Mouse (Mus musculus) liver, embryonic 13.5 days (tissue): ENCODE results near the gene Grm2. TPM values are rescaled to one million over a fixed set of nuclear protein-coding genes. Genes with fewer than 3 reads are reported as not detected.

Experiments used
- ATAC-seq: fragments of 200-750 bp; cut with Nextera tagmentation; 2 replicates; pipeline ENCODE4 v1.8.0; 2017; ENCODE audit warnings: low read depth, mild to moderate bottlenecking, moderate number of reproducible peaks, moderate library complexity
- DNase-seq: peaks from one replicate; pipeline ENCODE4 v3.0.0; 2022
- H3K27ac ChIP-seq: fragments of 300-500 bp; sonication (generic); 2 replicates; pipeline ENCODE4 v1.5.1; 2015; ENCODE audit warnings: moderate library complexity, mild to moderate bottlenecking, inconsistent platforms
- H3K27me3 ChIP-seq: fragments of 300-500 bp; sonication (generic); 2 replicates; pipeline ENCODE4 v1.6.1; 2015; ENCODE audit warnings: mild to moderate bottlenecking, inconsistent platforms
- H3K36me3 ChIP-seq: fragments of 300-500 bp; sonication (generic); 2 replicates; pipeline ENCODE4 v1.6.1; 2015; ENCODE audit warnings: mild to moderate bottlenecking, inconsistent platforms
- H3K4me1 ChIP-seq: fragments of 300-500 bp; sonication (generic); replicated peaks from 2 replicates; pipeline ENCODE4 v1.6.1; 2015; ENCODE audit warnings: inconsistent platforms
- H3K4me2 ChIP-seq: fragments of 300-500 bp; sonication (generic); 2 replicates; pipeline ENCODE4 v1.6.1; 2015; ENCODE audit warnings: inconsistent platforms, mild to moderate bottlenecking, moderate library complexity
- H3K4me3 ChIP-seq: fragments of 300-500 bp; sonication (generic); replicated peaks from 2 replicates; pipeline ENCODE4 v1.5.1; 2015; ENCODE audit warnings: mild to moderate bottlenecking, inconsistent platforms
- H3K9ac ChIP-seq: fragments of 300-500 bp; sonication (generic); 2 replicates; pipeline ENCODE4 v1.6.1; 2015; ENCODE audit warnings: mild to moderate bottlenecking, inconsistent platforms
- H3K9me3 ChIP-seq: fragments of 300-500 bp; sonication (generic); replicated peaks from 2 replicates; pipeline ENCODE4 v1.6.1; 2016; ENCODE audit warnings: inconsistent platforms
- WGBS: fragments of 180-500 bp; shearing (Covaris S2); methylation state at CpG from one replicate; pipeline ENCODE4 v1.1.7; 2015; ENCODE audit not compliant: insufficient replicate concordance; 5-methylcytosine and 5-hydroxymethylcytosine counted together
- polyA plus RNA-seq: library from polyadenylated mRNA; unstranded; fragments of >200 nt; fragmentation: Nextera tagmentation; extraction: Ambion mirVana; gene quantifications from 2 replicates; pipeline ENCODE4 v1.2.1, GENCODE M21; 2015

Gene Grm2
- polyA plus RNA-seq, 1 experiment from 2014 or later = not detected

DNA sequence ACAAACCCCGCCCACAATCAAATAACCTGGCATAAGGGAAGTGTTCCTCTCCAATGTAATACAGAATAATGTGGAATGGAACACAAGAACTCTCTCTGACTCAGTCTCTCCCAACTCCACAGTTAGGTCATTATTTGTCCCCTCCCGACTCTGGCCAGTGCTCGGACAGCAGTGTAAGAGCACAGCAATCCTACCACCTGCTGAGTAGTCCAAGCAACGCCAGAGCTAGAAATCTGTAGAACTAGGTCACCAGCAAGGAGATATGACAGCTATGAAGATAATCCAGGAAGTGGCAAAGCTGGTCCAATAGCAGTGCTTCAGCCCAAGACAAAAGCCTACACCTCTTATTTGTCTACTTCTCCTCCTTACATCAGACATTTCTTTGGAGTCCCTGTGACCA, 20.7 kb upstream of the Grm2 start:
- no peaks in the 10 kb centered on the region for H3K9me3 ChIP-seq
- DNase-seq (no peak), ATAC-seq (no peak)
- no peak overlapping the region for H3K9ac ChIP-seq
- no peak overlapping the region for H3K27ac ChIP-seq
- peaks cover 26% of the 10 kb centered on the region for H3K36me3 ChIP-seq
- H3K4me1 ChIP-seq = peaks cover 18% of the 10 kb centered on the region
- H3K27me3 ChIP-seq = no peaks in the 10 kb centered on the region
- no peak overlapping the region for H3K4me3 ChIP-seq
- H3K4me2 ChIP-seq = no peak overlapping the region
- WGBS = 63% methylated on average over 4 of the region's 4 CpGs

DNA sequence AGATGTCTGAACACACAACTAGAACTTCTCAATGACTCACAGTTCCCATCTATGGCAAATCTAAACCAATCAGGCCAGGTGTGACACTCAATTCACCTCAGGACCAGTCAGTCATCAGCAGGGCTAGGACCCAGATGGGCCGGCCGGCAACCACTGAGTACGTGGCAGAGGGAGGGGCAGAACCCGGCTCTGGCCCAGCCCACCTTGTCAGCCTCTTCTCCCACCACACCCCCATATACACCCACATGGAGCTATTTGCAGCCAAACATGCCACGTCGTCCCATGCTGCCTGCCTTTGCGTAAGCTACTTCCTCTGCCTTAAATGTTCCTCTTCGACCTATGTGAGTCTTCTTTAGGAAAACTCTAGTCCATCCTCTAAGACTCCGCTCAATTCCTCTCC, 20.1 kb upstream of the Grm2 start:
- Histone ChIP-seq H3K27me3 (no peaks in the 10 kb centered on the region), H3K9me3 (no peaks in the 10 kb centered on the region), H3K27ac (no peak overlapping the region), H3K4me3 (no peak overlapping the region), H3K4me2 (no peak overlapping the region), H3K9ac (no peak overlapping the region), H3K4me1 (peaks cover 18% of the 10 kb centered on the region), H3K36me3 (peaks cover 25% of the 10 kb centered on the region)
- no peak for DNase-seq
- ATAC-seq = 0 out of 2 replicates have a peak, but pooled peaks have one; percentile 34
- 68% methylated on average over 9 of the region's 9 CpGs for WGBS

DNA sequence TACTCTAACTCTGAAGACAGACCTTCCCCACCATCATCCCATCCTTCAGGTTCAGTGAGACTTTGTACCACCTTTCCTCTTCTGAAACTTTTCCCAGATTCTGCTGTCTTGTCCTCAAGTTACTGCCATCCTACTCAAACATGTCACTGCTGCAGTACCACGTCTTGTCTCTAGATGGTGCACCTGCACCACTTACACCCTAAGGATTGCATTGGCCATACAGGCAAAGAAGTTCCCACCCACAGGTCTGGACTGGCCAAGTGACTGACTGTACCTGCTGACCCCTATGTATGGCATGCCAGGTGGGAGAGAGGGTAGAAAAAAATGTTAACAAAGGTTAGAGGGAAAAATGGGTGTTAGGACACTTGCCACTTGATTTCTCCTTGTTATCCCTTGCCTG, 19.6 kb upstream of the Grm2 start:
- Histone ChIP-seq H3K4me2 (no peak overlapping the region), H3K27ac (no peak overlapping the region), H3K4me3 (no peak overlapping the region), H3K36me3 (peaks cover 21% of the 10 kb centered on the region), H3K27me3 (no peaks in the 10 kb centered on the region), H3K4me1 (peaks cover 18% of the 10 kb centered on the region), H3K9me3 (no peaks in the 10 kb centered on the region), H3K9ac (no peak overlapping the region)
- ATAC-seq = peak; percentile 55; the same call in 1 of the 2 replicates
- peak; percentile 67 for DNase-seq
- WGBS = 0% methylated on average over 1 of the region's 1 CpGs

DNA sequence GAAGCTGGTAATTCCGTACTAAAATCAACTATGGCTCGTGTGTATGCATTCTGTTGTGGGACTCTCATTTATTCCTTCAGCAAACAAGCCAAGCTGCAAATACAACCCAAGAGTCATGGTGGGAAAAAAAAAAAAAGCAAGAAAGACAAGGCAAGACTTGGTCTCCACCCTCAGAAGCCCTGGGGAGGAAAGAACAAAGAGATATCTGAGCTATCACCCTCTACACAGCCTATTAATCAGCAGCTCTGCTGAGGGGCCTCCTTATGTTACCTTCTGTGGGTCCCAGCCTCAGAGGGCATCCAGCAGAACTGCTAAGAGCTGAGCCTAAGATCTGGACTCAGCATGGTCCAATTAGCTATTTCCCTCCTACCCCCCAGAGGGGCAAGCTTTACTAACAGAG, 18.0 kb upstream of the Grm2 start:
- H3K4me3 ChIP-seq = no peak overlapping the region
- H3K27me3 ChIP-seq = no peaks in the 10 kb centered on the region
- H3K27ac ChIP-seq = no peak overlapping the region
- no peak overlapping the region for H3K9ac ChIP-seq
- peaks cover 18% of the 10 kb centered on the region for H3K4me1 ChIP-seq
- DNase-seq (no peak), ATAC-seq (peak; percentile 72)
- H3K9me3 ChIP-seq = no peaks in the 10 kb centered on the region
- H3K4me2 ChIP-seq = no peak overlapping the region
- 76% methylated on average over 2 of the region's 2 CpGs for WGBS
- H3K36me3 ChIP-seq = peaks cover 21% of the 10 kb centered on the region

DNA sequence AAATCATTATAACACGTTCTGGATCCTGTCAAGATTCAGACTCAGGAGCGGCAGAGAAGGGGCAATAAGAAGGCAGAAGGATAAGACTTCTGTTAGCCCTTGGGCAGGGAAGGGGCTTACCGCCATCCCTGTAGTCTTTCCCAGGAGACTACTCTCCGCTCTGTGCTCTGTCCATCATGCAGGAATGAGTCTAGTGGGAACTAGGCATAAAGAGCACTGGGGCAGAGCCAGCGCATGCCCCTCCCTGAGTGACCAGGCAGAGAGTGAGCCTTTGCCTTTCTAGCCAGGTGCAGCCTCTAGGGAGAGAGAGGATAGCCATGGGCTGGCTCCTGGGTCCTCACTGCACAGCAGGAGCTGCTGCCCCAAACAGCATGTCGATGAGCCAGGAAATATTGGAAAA, 9.0 kb upstream of the Grm2 start:
- Histone ChIP-seq H3K4me2 (no peak overlapping the region), H3K27ac (no peak overlapping the region), H3K27me3 (no peaks in the 10 kb centered on the region), H3K4me1 (no peaks in the 10 kb centered on the region), H3K36me3 (peaks cover 42% of the 10 kb centered on the region), H3K9ac (no peak overlapping the region), H3K9me3 (no peaks in the 10 kb centered on the region), H3K4me3 (no peak overlapping the region)
- ATAC-seq (no peak), DNase-seq (no peak)
- WGBS = 76% methylated on average over 6 of the region's 6 CpGs

DNA sequence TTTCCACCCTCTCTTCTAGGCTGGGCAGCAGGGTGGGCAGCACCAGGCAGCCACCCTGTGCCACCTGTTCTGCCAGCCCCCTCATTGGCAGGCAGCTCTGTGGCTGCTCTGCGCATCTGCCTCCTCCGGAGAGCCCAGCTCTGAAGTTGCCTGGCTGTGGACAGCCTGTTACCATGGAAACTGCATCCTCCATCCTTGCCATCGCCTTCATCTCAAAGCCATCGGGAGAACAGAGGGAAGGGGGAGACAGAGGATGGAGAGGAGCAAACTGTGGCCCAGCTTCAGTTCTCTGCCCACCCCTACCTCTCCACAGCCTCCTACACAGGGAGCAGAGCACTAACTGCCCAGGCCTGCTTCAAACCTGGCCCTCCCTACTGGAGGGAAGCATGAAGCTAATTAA, 8.6 kb upstream of the Grm2 start:
- WGBS = 76% methylated on average over 4 of the region's 4 CpGs
- H3K4me3 ChIP-seq = no peak overlapping the region
- H3K4me1 ChIP-seq = no peaks in the 10 kb centered on the region
- no peak for DNase-seq
- H3K36me3 ChIP-seq = peaks cover 44% of the 10 kb centered on the region
- no peak overlapping the region for H3K9ac ChIP-seq
- no peaks in the 10 kb centered on the region for H3K27me3 ChIP-seq
- no peak overlapping the region for H3K27ac ChIP-seq
- H3K9me3 ChIP-seq = no peaks in the 10 kb centered on the region
- no peak overlapping the region for H3K4me2 ChIP-seq
- ATAC-seq = no peak

DNA sequence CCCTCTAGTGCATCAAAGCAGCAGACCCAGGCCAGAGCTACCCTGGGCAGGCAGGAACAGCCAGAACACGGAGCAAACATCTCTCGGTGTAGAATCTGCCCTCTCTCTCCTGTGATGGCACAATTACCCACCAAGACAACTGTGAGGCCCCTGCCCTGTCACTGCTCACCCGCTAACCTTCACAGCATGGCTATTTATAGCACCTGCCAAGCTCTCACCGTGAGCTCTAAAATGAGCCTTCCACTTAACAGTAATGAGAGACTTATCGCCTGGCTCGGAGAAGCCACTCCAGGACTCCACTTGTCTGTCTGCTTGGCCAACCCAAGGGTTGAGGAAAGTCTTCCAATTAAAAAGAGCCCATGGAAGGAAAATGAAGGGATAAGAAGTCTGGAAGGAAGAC, 7.3 kb upstream of the Grm2 start:
- 71% methylated on average over 6 of the region's 6 CpGs for WGBS
- Histone ChIP-seq H3K9ac (no peak overlapping the region), H3K9me3 (no peaks in the 10 kb centered on the region), H3K4me3 (no peak overlapping the region), H3K27ac (no peak overlapping the region), H3K4me1 (no peaks in the 10 kb centered on the region), H3K4me2 (no peak overlapping the region), H3K27me3 (no peaks in the 10 kb centered on the region), H3K36me3 (peaks cover 47% of the 10 kb centered on the region)
- no peak for DNase-seq
- no peak for ATAC-seq

DNA sequence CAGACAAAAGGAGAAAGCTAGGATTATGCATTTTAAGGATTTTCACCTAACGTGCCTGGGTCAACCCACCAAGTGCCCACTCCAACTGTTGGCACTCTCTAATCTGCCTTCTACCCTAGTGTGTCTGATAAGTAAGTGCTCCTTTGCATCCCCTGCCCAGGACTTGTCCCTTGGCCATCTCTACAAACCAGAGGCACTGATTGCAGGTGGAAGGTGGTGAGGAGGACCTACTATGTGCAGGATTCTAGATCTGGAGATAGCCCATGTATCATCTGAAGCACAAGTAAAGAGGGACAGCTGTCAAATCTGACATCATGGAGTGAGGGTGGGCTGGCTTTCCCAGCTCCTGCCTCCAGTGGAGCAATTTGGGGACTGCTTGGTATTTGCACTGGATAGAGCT, 4.1 kb upstream of the Grm2 start:
- Histone ChIP-seq H3K9ac (no peak overlapping the region), H3K9me3 (no peaks in the 10 kb centered on the region), H3K36me3 (peaks cover 38% of the 10 kb centered on the region), H3K27ac (no peak overlapping the region), H3K4me2 (no peak overlapping the region), H3K27me3 (peaks cover 23% of the 10 kb centered on the region), H3K4me1 (0 out of 2 replicates have a peak, but pooled peaks cover 3% of the 10 kb centered on the region), H3K4me3 (no peak overlapping the region)
- WGBS = 66% methylated on average over 1 of the region's 1 CpGs
- no peak for ATAC-seq
- DNase-seq = no peak

DNA sequence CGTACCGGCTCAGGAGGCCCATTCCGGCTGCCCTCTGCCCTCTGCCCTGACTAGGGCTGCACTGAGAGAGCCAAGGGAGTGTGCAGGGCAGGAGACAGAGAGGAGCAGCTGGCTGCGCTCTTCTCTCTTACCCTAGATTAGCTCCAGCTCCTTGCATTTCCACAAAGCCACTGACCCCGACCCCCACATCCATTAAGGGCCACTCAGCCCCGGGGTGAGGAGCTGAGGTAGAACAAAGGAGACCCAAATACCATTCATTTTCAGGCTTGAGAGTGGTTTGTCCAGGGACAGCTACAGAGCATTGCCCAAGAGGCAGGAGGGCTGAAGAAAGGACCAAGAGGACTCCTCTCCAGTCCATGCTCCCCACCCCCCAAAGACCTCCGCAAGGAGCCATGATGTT, 3.6 kb upstream of the Grm2 start:
- DNase-seq (no peak), ATAC-seq (no peak)
- no peak overlapping the region for H3K27ac ChIP-seq
- no peak overlapping the region for H3K4me3 ChIP-seq
- 76% methylated on average over 7 of the region's 7 CpGs for WGBS
- H3K36me3 ChIP-seq = peaks cover 38% of the 10 kb centered on the region
- no peaks in the 10 kb centered on the region for H3K9me3 ChIP-seq
- H3K4me2 ChIP-seq = no peak overlapping the region
- 0 out of 2 replicates have a peak, but pooled peaks cover 3% of the 10 kb centered on the region for H3K4me1 ChIP-seq
- no peak overlapping the region for H3K9ac ChIP-seq
- peaks cover 28% of the 10 kb centered on the region for H3K27me3 ChIP-seq

DNA sequence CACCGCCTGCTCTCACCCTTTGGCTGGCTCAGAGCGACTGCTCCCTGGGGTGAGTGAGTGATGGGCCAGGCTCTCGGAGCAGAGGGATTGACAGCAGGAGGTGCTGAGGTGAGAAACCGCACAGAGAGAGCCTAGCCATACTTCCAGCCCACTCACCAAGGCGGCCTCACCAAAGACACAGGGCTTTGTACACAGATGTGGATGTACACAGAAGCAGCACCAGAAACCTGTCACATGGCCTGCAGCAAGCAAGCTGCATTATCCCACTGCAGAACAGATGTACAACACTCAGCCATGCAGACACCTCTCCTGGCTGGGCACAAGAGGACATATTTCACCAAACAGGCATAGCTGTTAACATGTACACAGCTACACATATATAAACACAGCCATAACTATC, 1.7 kb upstream of the Grm2 start:
- Histone ChIP-seq H3K9me3 (no peaks in the 10 kb centered on the region), H3K9ac (no peak overlapping the region), H3K27me3 (peaks cover 37% of the 10 kb centered on the region), H3K4me2 (no peak overlapping the region), H3K4me3 (no peak overlapping the region), H3K27ac (no peak overlapping the region), H3K4me1 (0 out of 2 replicates have a peak, but pooled peaks cover 3% of the 10 kb centered on the region), H3K36me3 (peaks cover 37% of the 10 kb centered on the region)
- no peak for DNase-seq
- ATAC-seq = no peak
- 49% methylated on average over 5 of the region's 5 CpGs for WGBS

DNA sequence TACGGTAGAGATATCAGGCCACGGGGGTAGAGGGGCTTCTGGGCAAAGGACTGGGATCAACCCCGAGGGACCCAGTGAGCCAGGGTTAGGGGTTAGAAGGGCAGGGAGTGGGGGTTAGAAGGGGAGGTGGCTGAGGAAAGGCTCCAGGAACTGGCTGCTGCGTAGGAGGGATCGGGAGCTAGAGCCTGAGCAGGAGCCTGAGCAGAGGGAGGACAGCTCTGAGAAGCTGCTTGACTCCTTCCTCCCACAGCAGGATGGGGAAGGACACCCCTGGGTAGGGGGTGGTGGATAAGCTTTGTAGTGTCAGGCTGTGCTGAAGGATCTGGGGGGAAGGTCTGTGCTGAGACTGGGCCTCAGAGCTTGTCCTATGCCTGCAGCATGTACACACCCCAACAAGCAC, 938 bp upstream of the Grm2 start:
- Histone ChIP-seq H3K4me3 (no peak overlapping the region), H3K4me2 (no peak overlapping the region), H3K4me1 (0 out of 2 replicates have a peak, but pooled peaks cover 3% of the 10 kb centered on the region), H3K27ac (no peak overlapping the region), H3K9me3 (no peaks in the 10 kb centered on the region), H3K9ac (no peak overlapping the region), H3K27me3 (peaks cover 37% of the 10 kb centered on the region), H3K36me3 (peaks cover 30% of the 10 kb centered on the region)
- ATAC-seq = no peak; the same call in 1 of the 2 replicates
- 36% methylated on average over 5 of the region's 5 CpGs for WGBS
- no peak for DNase-seq

DNA sequence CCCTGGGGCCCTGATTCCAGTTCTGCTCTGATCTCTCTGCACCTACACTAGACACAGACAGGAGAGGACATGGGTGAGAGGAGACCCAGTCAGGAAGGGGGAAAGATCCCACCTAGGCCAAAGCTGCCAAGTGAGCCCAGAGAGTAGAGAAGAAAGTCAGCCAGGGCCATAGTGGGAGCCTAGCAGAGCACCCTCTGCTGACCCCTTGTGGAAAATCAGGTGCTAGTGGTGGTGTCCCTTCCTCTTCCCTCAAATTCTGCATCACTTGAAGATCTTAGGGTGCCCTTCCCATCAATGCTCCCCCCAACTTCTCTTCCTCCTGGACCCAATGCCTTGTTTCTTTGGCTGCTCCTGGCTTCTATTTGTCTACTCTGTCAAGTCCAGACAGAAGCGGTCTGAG, 3.2 kb downstream of the Grm2 start:
- H3K4me3 ChIP-seq = no peak overlapping the region
- DNase-seq = no peak
- no peaks in the 10 kb centered on the region for H3K36me3 ChIP-seq
- H3K27ac ChIP-seq = no peak overlapping the region
- 0 out of 2 replicates have a peak, but pooled peaks cover 3% of the 10 kb centered on the region for H3K4me1 ChIP-seq
- WGBS = 58% methylated on average over 1 of the region's 1 CpGs
- no peaks in the 10 kb centered on the region for H3K9me3 ChIP-seq
- no peak overlapping the region for H3K4me2 ChIP-seq
- no peak for ATAC-seq
- no peak overlapping the region for H3K9ac ChIP-seq
- peaks cover 37% of the 10 kb centered on the region for H3K27me3 ChIP-seq
